Mouse (Mus musculus): ENCODE measurements around the gene Ipmk.

DNA sequence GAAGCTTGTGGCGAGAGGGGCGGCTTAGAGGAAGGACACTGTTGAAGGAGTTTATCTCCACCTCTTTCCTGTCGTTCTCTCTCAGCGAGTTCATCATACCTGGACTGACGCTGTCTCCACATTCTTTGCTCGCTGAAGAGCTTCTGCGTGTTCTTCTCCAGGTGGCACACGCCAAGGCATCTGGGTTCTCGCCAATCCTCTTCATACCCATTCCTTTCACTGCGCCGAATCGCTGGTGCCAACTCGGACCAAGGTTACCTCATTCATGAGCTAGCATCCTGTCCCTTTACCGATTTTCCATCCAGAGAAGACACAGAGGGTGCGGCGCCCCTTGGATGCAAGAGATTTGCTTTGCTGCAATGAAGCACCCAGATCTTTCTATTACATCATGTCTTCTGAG is 47.4 kb upstream of the Ipmk start:
- no peak for TF ChIP-seq CTCF (IDR thresholded peaks at IDR 0.05; ENCODE audit: borderline replicate concordance, insufficient read depth, low read depth, low read length)
- TF ChIP-seq POLR2A (IDR thresholded peaks at IDR 0.05; ENCODE audit: borderline replicate concordance, insufficient read depth, low read length), result no peak

Data from cerebellum, adult 2 months (tissue).